Mouse (Mus musculus): ENCODE results near the gene Rsph3a. TPM values are rescaled to one million over a fixed set of nuclear protein-coding genes. Genes with fewer than 3 reads are reported as not detected.
A peak's percentile ranks its signal among the peaks of the same experiment; 100 is the strongest.
"Not testable (repeated sequence)": the region's sequence is repeated elsewhere in the genome, so short reads cannot be mapped to it uniquely, and the experiment has no call there.

The Rsph3a gene
- polyA plus RNA-seq, 1 experiment from 2014 or later = 50.0 TPM

DNA sequence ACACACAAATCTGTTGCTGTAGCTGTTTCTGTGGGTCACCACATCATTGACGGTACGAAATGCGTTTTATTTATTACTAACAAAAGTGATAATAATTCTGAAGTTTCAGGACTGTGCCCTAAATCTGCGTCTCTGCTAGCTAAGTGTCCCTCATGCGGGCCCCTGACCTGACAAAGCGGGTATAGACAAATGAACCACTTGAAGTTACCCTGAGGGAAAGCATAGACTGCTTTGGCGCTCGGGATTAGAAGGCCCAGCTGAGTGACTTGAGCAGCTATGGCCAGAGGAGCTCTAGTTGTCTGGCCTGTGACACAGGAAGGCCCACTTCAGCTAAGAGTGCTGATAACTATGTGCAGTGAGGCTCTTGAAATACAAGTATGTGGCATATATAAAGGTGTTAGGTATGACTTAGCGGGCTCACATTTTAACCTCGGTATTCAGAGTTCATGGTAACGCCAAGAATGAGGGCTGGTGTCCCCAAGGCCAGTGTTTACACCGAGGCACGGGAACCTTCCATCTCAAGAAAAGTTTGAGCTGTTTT is 21.2 kb upstream of the Rsph3a start:
- DNase-seq (ENCODE audit: low spot score) (no peak), ATAC-seq (ENCODE audit: insufficient number of reproducible peaks, low FRiP score, low TSS enrichment, low read depth) (no peak)
- 93% methylated on average over 13 of the region's 13 CpGs for WGBS

GRCm38 (mm10) chr17:7925413-7926160 is 19.8 kb upstream of the Rsph3a start, which contains the start of gene Tagap:
Gene Tagap, plus strand, starts transcription at chr17:7926000.
- no peaks in the 10 kb centered on the region for H3K27me3 ChIP-seq (ENCODE audit: control insufficient read depth, insufficient read depth, low read length)
- DNase-seq (ENCODE audit: low spot score) (no peak), ATAC-seq (ENCODE audit: insufficient number of reproducible peaks, low FRiP score, low TSS enrichment, low read depth) (no peak)
- no peak within 1 kb of the TSS for H3K9ac ChIP-seq (ENCODE audit: low read length)
- H3K36me3 ChIP-seq (ENCODE audit: control insufficient read depth, insufficient read depth, low read length) = no peaks in the 10 kb centered on the region
- 74% methylated on average over 13 of the region's 13 CpGs for WGBS
- no peak within 1 kb of the TSS for H3K4me2 ChIP-seq (ENCODE audit: low read depth, severe bottlenecking)
- H3K9me3 ChIP-seq (ENCODE audit: control insufficient read depth, low read length) = no peaks in the 10 kb centered on the region; the same call in 1 of the 2 replicates
- H3K4me3 ChIP-seq (ENCODE audit: low read depth, low read length) = no peak within 1 kb of the TSS
- H3K4me1 ChIP-seq (ENCODE audit: control insufficient read depth, insufficient read depth, low read length) = no peaks in the 10 kb centered on the region
- H3K27ac ChIP-seq (replicated peaks; ENCODE audit: low read depth, low read length) = no peak within 1 kb of the TSS

More for the DNA sequence above, 21.2 kb upstream of the Rsph3a start:
- no peaks in the 10 kb centered on the region for H3K4me1 ChIP-seq (ENCODE audit: control insufficient read depth, insufficient read depth, low read length)
- H3K4me2 ChIP-seq (ENCODE audit: low read depth, severe bottlenecking) = no peak overlapping the region
- no peak overlapping the region for H3K9ac ChIP-seq (ENCODE audit: low read length)
- H3K9me3 ChIP-seq (ENCODE audit: control insufficient read depth, low read length) = no peaks in the 10 kb centered on the region; the same call in 1 of the 2 replicates
- H3K27me3 ChIP-seq (ENCODE audit: control insufficient read depth, insufficient read depth, low read length) = no peaks in the 10 kb centered on the region
- no peak overlapping the region for H3K27ac ChIP-seq (replicated peaks; ENCODE audit: low read depth, low read length)
- H3K4me3 ChIP-seq (ENCODE audit: low read depth, low read length) = no peak overlapping the region
- no peaks in the 10 kb centered on the region for H3K36me3 ChIP-seq (ENCODE audit: control insufficient read depth, insufficient read depth, low read length)

GRCm38 (mm10) chr17:7927582-7928535 is 17.6 kb upstream of the Rsph3a start:
- Histone ChIP-seq H3K4me1 (ENCODE audit: control insufficient read depth, insufficient read depth, low read length) (0 out of 2 replicates have a peak, but pooled peaks cover 2% of the 10 kb centered on the region), H3K27ac (replicated peaks; ENCODE audit: low read depth, low read length) (no peak overlapping the region), H3K36me3 (ENCODE audit: control insufficient read depth, insufficient read depth, low read length) (no peaks in the 10 kb centered on the region), H3K27me3 (ENCODE audit: control insufficient read depth, insufficient read depth, low read length) (no peaks in the 10 kb centered on the region), H3K9me3 (ENCODE audit: control insufficient read depth, low read length) (no peaks in the 10 kb centered on the region; the same call in 1 of the 2 replicates), H3K9ac (ENCODE audit: low read length) (no peak overlapping the region), H3K4me3 (ENCODE audit: low read depth, low read length) (no peak overlapping the region), H3K4me2 (ENCODE audit: low read depth, severe bottlenecking) (no peak overlapping the region)
- ATAC-seq (ENCODE audit: insufficient number of reproducible peaks, low FRiP score, low TSS enrichment, low read depth) (no peak), DNase-seq (ENCODE audit: low spot score) (peak; percentile 66)
- 75% methylated on average over 24 of the region's 24 CpGs for WGBS

- 84% methylated on average over 6 of the region's 6 CpGs for WGBS
- no peak overlapping the region for H3K4me2 ChIP-seq (ENCODE audit: low read depth, severe bottlenecking)
- no peak overlapping the region for H3K9ac ChIP-seq (ENCODE audit: low read length)
- H3K9me3 ChIP-seq (ENCODE audit: control insufficient read depth, low read length) = no peaks in the 10 kb centered on the region
- DNase-seq (ENCODE audit: low spot score) = no peak
- ATAC-seq (ENCODE audit: insufficient number of reproducible peaks, low FRiP score, low TSS enrichment, low read depth) = no peak
- H3K4me3 ChIP-seq (ENCODE audit: low read depth, low read length) = no peak overlapping the region
- 0 out of 2 replicates have a peak, but pooled peaks cover 2% of the 10 kb centered on the region for H3K4me1 ChIP-seq (ENCODE audit: control insufficient read depth, insufficient read depth, low read length)
- no peaks in the 10 kb centered on the region for H3K27me3 ChIP-seq (ENCODE audit: control insufficient read depth, insufficient read depth, low read length)
- no peak overlapping the region for H3K27ac ChIP-seq (replicated peaks; ENCODE audit: low read depth, low read length)
- no peaks in the 10 kb centered on the region for H3K36me3 ChIP-seq (ENCODE audit: control insufficient read depth, insufficient read depth, low read length)
These were observed 16.8 kb upstream of the Rsph3a start for GRCm38 (mm10) chr17:7928662-7929061.

GRCm38 (mm10) chr17:7929279-7929678 is 16.1 kb upstream of the Rsph3a start:
- Histone ChIP-seq H3K27me3 (ENCODE audit: control insufficient read depth, insufficient read depth, low read length) (no peaks in the 10 kb centered on the region), H3K9ac (ENCODE audit: low read length) (no peak overlapping the region), H3K4me2 (ENCODE audit: low read depth, severe bottlenecking) (no peak overlapping the region), H3K9me3 (ENCODE audit: control insufficient read depth, low read length) (no peaks in the 10 kb centered on the region), H3K36me3 (ENCODE audit: control insufficient read depth, insufficient read depth, low read length) (no peaks in the 10 kb centered on the region), H3K4me1 (ENCODE audit: control insufficient read depth, insufficient read depth, low read length) (0 out of 2 replicates have a peak, but pooled peaks cover 2% of the 10 kb centered on the region), H3K27ac (replicated peaks; ENCODE audit: low read depth, low read length) (no peak overlapping the region), H3K4me3 (ENCODE audit: low read depth, low read length) (no peak overlapping the region)
- DNase-seq (ENCODE audit: low spot score) (no peak), ATAC-seq (ENCODE audit: insufficient number of reproducible peaks, low FRiP score, low TSS enrichment, low read depth) (no peak)
- WGBS = 31% methylated on average over 8 of the region's 8 CpGs

DNA sequence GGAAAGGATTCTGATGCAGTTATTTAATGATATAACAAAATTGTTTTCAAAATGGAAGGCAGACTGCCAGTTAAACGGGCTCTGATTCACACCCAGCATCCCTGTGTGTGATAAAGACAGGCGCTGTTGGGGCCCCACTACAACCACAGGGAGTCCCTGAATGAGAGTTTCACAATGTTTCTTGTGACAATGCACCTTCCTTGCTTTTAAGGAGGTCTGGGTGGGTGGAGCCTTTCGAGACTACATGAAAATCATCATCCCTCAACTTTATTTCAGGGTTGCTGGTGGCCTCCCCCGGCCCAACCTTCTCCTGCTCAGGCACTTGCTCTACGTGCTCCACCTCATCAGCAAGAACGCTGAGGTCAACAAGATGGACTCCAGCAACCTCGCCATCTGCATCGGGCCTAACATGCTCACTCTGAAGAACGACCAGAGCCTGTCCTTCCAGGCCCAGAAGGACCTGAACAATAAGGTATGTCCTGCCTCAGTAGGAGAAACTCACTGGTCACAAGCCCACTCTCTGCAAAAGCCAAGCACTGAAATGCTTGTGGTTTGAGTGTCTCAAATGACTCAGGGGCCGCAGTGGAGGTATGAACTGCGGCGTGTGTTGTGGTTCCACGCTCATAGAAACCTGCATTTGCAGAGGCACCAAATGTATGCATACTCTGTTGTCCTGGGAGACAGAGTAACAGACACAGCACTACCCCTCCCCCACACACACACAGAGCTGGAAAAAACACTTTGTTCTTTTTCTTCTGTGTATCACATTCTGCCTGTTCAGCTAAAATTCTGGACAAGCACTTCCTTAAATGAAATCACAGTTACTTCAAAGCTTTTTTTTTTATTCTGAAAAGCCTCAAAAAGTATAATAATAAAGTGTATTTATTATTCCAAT is 14.1 kb upstream of the Rsph3a start:
- Histone ChIP-seq H3K4me3 (ENCODE audit: low read depth, low read length) (no peak overlapping the region), H3K9ac (ENCODE audit: low read length) (no peak overlapping the region), H3K9me3 (ENCODE audit: control insufficient read depth, low read length) (no peaks in the 10 kb centered on the region), H3K27me3 (ENCODE audit: control insufficient read depth, insufficient read depth, low read length) (no peaks in the 10 kb centered on the region), H3K36me3 (ENCODE audit: control insufficient read depth, insufficient read depth, low read length) (no peaks in the 10 kb centered on the region), H3K4me1 (ENCODE audit: control insufficient read depth, insufficient read depth, low read length) (0 out of 2 replicates have a peak, but pooled peaks cover 2% of the 10 kb centered on the region), H3K27ac (replicated peaks; ENCODE audit: low read depth, low read length) (no peak overlapping the region), H3K4me2 (ENCODE audit: low read depth, severe bottlenecking) (no peak overlapping the region)
- ATAC-seq (ENCODE audit: insufficient number of reproducible peaks, low FRiP score, low TSS enrichment, low read depth) (no peak), DNase-seq (ENCODE audit: low spot score) (no peak)
- 88% methylated on average over 13 of the region's 13 CpGs for WGBS

- H3K9ac ChIP-seq (ENCODE audit: low read length); H3K27ac ChIP-seq (replicated peaks; ENCODE audit: low read depth, low read length); H3K4me2 ChIP-seq (ENCODE audit: low read depth, severe bottlenecking); DNase-seq (ENCODE audit: low spot score); ATAC-seq (ENCODE audit: insufficient number of reproducible peaks, low FRiP score, low TSS enrichment, low read depth); H3K9me3 ChIP-seq (ENCODE audit: control insufficient read depth, low read length); H3K4me1 ChIP-seq (ENCODE audit: control insufficient read depth, insufficient read depth, low read length); H3K4me3 ChIP-seq (ENCODE audit: low read depth, low read length); H3K27me3 ChIP-seq (ENCODE audit: control insufficient read depth, insufficient read depth, low read length); H3K36me3 ChIP-seq (ENCODE audit: control insufficient read depth, insufficient read depth, low read length): not testable (repeated sequence)
- 80% methylated on average over 4 of the region's 8 CpGs for WGBS
These were observed 13.3 kb upstream of the Rsph3a start for GRCm38 (mm10) chr17:7932121-7932520.

All from limb, embryonic 11.5 days (tissue).